Mouse (Mus musculus): ENCODE results near the gene Gpx2. TPM values are rescaled to one million over a fixed set of nuclear protein-coding genes. Genes with fewer than 3 reads are reported as not detected.
A peak's percentile ranks its signal among the peaks of the same experiment; 100 is the strongest.

The Gpx2 gene
- total RNA-seq, 2 experiments from 2014 or later = 0.80 TPM; not detected in 1

- peak; percentile 19 to 60 for DNase-seq
These were observed 42.6 kb downstream of the Gpx2 start for GRCm38 (mm10) chr12:76752652-76753318.

- peak in 1 of 2 experiments; percentile 0 for DNase-seq
These were observed 44.4 kb downstream of the Gpx2 start for GRCm38 (mm10) chr12:76750866-76751459.

Other genes starting within 250 kb of the Gpx2 start
- 10 to 100 TPM; 85.1 to 89.0 TPM for gene Sptb, start 85.0 kb downstream of the Gpx2 start, total RNA-seq (2021)
- 10 to 100 TPM; 91.6 to 92.1 TPM for gene Churc1, start 30.0 kb downstream of the Gpx2 start, total RNA-seq (2021)
- gene Fntb, start 30.0 kb downstream of the Gpx2 start, total RNA-seq (2021) = 10 to 100 TPM; 11.0 to 15.6 TPM
- gene Rab15, start 27.4 kb upstream of the Gpx2 start, total RNA-seq (2021) = under 1 TPM; 0.42 to 0.62 TPM
- gene Max, start 166.6 kb upstream of the Gpx2 start, total RNA-seq (2021) = 10 to 100 TPM; 61.4 to 70.4 TPM